Mouse (Mus musculus): ENCODE measurements around the gene Cgnl1.

Gene Cgnl1

DNA sequence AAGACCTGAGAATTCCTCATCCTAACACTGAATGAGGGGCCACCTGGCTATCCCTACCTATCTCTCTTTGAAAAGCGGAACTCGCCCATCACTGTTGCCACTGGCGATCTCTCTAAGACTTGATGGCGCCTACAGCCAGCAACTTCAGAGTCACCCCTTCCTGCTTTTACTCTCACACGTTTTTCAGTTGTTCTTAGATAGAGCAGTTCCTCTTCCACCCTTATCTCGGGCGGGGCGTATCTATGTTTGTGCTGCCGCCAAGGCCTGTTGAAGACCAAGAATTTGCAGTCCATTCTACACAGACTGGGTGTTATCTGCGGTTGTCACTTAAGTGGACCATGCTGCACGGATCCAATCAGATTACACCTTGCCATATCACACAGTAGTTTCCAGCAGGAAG lies 62.2 kb downstream of the Cgnl1 start:
- no peak for DNase-seq

DNA sequence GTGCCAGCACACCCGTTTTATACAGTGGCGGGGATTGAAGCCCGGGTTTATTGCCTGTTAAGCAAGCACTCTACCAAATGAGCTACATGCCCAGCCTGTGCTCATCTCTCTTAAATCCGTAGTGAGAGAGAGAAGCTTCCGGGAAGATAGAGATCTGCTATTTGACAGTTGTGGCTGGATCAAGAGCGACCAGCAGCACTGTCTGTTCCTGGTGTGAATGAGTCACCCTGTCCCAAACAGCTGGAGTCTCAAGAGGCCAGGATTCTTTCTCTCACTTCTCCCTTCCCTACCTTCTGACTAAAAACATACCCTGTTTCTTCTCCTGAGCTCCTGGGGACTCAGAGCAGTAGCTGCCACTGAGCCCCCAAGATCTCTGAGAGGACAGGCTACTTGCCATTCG lies 63.4 kb downstream of the Cgnl1 start:
- no peak for DNase-seq

DNA sequence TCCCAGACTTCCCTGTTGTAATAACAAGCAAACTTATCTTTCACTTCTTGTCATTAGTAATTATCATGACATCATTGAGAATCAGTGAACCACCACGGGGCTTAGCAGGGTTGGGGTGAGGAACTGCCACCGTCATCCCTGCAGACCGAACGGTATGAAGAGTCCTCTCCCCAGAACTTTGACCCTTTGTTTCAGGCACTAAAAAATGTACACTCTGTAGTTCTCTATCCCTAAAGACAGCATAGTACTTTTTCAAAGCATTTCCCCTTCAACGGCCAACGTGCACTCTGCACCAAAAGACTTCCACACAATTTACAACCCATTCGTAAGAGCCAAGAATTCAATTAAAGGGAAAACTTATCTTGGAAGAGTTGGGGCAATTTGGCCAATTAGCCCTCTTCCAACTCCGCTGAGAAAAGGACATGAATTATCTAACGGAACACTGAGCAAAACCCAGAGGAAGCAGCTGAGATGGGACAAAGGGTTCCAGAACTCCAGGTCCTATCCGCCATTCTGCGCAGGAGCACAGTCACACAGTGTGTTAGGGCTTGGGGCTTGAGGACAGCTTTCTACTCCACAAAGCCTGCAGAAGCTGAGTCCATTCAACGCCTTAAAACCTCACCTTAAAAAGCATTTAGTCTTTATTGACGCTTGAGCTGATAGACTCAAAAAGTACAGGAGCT lies 66.9 kb downstream of the Cgnl1 start:
- DNase-seq, result no peak

- DNase-seq, result no peak
Measured at GRCm38 (mm10) chr9:71699087-71699486, 72.3 kb downstream of the Cgnl1 start.

GRCm38 (mm10) chr9:71698116-71698515 lies 73.3 kb downstream of the Cgnl1 start:
- no peak for DNase-seq

DNA sequence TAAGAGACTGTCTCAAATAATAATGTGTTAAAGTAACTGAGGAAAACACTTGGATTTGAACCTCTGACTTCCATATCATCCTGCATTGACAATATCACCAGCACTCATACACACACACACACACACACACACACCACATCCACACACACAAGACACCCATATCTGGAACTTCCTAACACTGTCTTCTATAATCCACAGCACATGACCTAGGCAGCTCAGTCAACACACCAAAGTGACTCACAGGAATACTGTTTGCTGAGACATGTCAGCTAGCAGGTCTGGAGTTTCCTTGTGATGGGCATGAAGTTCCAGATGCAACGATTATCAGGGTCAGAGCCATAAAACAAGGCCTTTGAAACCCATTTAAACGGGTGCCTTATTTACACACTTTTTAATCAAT lies 74.2 kb downstream of the Cgnl1 start:
- DNase-seq, result no peak

- DNase-seq, result peak; percentile 72
Measured at GRCm38 (mm10) chr9:71696762-71697161, 74.6 kb downstream of the Cgnl1 start.

DNA sequence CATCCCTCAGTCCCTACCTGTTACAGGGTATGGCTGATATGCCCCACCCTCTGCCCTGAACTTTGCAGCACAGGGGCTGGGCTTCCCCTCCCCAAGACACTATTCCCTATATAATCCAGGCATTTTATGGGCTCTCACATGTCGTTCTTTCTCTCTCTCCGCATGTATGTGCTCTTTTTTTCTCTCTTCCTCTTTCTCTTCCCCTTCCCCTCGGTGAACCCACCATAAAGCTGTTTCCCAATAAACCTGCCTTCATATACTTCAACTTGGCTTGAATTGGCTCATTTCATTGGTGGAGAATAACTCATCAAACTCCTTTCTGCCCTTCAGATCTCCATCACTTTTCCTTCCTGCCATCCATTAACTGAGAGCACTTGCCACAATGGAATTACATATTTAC lies 76.3 kb downstream of the Cgnl1 start:
- no peak for DNase-seq

DNA sequence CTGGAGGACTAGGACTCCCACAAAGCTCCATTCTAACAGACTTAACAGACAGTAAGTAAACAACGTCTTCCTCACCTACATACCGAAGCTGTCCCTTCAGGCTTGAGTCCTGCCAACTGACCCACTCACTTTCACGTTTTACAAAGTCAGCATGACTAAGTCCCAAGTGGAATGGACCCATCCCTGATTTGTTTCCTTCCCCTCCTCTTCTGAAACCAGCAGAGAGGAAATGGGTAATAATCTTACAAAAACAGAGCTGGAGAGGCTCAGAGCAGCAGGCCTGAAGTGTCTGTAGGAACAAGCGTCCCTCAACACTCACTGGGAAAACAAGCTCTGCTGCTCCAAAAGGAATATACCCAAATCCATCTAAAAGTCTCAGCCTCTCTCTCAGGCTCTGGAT lies 77.2 kb downstream of the Cgnl1 start:
- DNase-seq, result no peak

GRCm38 (mm10) chr9:71693771-71694170 lies 77.6 kb downstream of the Cgnl1 start:
- no peak for DNase-seq

DNA sequence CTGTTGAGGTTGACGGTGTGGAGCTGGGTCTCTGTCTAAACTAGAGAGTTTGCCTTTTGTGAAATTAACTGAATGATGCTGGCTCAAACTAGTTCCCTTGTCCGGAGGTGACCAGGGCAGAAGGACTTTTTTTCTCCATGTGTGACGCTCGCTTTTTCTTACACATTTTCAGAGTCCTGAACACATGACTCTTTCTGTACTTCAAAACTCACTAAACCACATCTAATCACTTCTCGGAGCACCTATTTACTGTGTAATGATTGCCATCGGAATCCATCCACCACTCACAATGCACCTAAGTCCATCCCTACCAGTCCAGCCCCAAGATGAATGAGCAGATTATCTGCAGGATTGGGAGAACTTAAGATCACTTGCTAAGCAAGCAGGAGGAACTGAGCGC lies 79.2 kb downstream of the Cgnl1 start:
- DNase-seq, result no peak

DNA sequence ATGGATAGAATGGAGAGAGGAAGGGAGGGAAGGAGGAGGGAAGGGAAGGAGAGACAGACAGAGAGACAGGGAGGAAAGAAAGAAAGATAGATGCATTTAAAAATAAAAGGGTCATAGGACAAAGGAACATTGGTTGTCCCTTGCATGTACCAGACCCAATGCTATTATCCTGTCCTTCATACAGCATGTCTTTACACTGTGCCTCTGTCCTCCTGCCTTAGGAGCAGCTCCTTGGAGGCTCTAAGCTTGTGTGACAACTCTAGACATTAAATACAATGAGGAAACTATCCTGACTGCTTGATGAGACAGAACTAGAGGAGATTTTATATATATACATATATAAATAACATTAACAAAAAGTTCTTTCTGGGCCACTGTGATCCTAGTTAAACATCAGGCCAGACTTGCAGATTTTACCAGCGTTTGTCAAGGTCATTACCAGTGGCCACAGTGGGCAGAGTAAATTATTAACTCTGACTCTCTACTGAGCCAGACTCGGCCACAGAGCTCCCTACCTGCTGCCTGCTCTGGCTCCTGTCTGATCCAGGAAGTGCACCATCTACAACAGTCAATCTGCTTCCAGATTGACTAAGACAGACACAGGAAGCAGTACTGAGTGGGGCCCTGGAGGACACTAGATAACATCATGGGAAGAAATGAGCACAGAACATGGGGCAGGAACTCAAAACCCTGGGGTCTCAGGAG lies 81.9 kb downstream of the Cgnl1 start:
- no peak for DNase-seq

- DNase-seq, result no peak
Measured at GRCm38 (mm10) chr9:71686463-71686862, 84.9 kb downstream of the Cgnl1 start.

GRCm38 (mm10) chr9:71684772-71685171 lies 86.6 kb downstream of the Cgnl1 start:
- no peak for DNase-seq

GRCm38 (mm10) chr9:71680381-71680780 lies 91.0 kb downstream of the Cgnl1 start:
- DNase-seq, result no peak

DNA sequence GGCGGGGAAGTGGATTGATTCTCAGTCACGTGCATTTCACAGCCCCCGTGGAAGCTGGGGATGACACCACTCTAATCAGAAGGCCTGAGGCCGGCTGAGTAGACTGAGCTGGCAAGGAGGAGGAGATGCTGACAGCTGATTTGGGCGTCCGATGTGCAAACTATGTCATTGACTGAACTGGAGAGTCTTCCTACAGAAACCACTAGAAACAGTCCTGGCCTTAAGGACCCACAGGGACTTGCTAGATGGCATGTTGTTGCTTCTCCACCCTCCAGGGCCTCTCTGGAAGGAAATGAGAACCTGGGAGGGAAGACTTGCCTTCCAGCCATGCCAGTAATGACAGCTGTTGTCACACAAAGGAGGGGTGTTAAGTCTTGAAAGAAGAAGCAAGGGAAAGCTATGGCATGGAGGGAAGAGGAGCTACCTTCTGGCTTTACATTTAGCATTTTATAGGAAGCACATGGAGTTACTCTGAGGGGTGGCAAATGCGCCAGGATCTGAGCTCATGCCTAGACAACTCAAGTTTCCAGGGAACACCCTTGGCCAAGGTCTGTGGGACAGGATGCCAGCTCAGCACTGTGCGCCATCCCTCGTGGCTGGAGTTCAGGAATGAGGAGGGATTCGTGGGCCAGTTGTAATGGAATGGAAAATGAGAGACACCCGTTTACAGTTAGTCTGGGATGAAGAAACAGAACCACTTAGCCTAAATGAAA lies 92.1 kb downstream of the Cgnl1 start:
- peak; percentile 44 for DNase-seq

DNA sequence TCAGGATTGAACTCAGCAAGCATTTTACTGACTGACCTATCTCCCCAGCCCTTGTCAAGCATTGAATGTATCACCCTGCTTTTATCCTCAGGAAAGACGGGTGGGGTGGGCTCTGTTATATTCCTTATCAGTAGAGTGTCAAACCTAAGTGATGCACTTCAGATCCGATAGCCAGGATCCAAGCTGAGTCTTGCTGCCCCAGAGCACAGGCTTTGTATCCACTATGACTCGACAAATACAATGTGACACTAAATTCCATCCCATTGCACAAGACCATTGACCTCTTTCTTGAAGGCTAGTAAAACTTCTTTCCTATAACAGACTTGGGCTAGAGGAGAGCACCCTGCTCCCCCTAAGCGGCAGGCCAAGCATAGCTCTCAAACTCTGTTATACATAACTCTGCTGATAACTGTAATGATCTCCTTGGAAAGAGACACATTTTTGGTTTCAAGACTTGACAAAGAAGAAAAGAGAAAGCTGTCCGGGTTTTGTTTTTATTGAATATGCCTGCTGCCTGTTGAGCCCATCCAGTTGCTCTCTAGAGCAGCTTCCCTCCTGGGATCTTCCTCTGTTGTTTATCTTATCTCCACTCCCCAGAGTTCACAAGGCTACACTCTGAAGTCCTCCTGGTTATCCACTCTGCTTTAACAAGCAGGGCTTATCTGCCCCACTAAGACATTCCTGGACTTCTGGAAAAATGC lies 94.3 kb downstream of the Cgnl1 start:
- DNase-seq, result no peak

- DNase-seq, result no peak
Measured at GRCm38 (mm10) chr9:71675799-71676414, 95.5 kb downstream of the Cgnl1 start.

GRCm38 (mm10) chr9:71675216-71675615 lies 96.2 kb downstream of the Cgnl1 start:
- DNase-seq, result no peak

DNA sequence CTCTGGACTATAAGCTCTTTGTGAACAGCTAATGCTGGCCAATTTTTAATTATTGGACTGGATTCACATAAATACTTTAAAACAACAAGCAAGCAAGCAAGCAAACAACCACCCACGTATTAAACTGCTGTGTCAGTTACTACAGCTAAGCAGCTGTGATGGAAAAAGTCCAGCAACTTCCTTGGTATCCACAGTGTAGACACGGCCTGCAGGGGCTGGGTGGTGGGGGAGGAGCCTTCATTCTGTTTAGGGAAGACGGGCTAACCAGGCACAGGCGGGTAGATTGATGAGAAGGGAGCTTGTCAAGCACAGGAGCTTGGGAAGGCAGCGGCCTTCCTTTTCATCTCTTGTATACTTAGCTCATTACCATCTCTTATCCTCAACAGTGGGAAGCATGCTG lies 96.9 kb downstream of the Cgnl1 start:
- no peak for DNase-seq

GRCm38 (mm10) chr9:71672495-71672894 lies 98.9 kb downstream of the Cgnl1 start:
- DNase-seq, result no peak

- DNase-seq, result no peak
Measured at GRCm38 (mm10) chr9:71670677-71671076, 100.7 kb downstream of the Cgnl1 start.

GRCm38 (mm10) chr9:71667616-71668015 lies 103.8 kb downstream of the Cgnl1 start:
- DNase-seq, result no peak

Data from cerebellum, adult 9-11 months (tissue).